Mouse (Mus musculus): Measurements from ENCODE around the gene Prkag2. TPM values are rescaled to one million over a fixed set of nuclear protein-coding genes. Genes with fewer than 3 reads are reported as not detected.

The Prkag2 gene
- polyA plus RNA-seq (2015; fragmentation: Nextera tagmentation; extraction: Ambion mirVana) = 52.2 and 52.3 TPM in 2 replicates

- Histone ChIP-seq H3K4me3 (replicated peaks) (peak within 1 kb of the TSS; percentile 66), H3K27ac (peak within 1 kb of the TSS; percentile 79), H3K4me1 (replicated peaks) (peaks cover 8% of the 10 kb centered on the region; the same call in 1 of the 2 replicates), H3K27me3 (replicated peaks) (peaks cover 9% of the 10 kb centered on the region), H3K36me3 (no peaks in the 10 kb centered on the region), H3K4me2 (replicated peaks) (peak within 1 kb of the TSS; percentile 99), H3K9me3 (no peaks in the 10 kb centered on the region), H3K9ac (peak within 1 kb of the TSS; percentile 62)
- ATAC-seq = peak; percentile 84
- under 1% methylated on average over 48 of the region's 50 CpGs for WGBS
Measured at GRCm38 (mm10) chr5:25100516-25101125, at the start of gene Prkag2. Gene Prkag2, minus strand, starts transcription at chr5:25100642.

DNA sequence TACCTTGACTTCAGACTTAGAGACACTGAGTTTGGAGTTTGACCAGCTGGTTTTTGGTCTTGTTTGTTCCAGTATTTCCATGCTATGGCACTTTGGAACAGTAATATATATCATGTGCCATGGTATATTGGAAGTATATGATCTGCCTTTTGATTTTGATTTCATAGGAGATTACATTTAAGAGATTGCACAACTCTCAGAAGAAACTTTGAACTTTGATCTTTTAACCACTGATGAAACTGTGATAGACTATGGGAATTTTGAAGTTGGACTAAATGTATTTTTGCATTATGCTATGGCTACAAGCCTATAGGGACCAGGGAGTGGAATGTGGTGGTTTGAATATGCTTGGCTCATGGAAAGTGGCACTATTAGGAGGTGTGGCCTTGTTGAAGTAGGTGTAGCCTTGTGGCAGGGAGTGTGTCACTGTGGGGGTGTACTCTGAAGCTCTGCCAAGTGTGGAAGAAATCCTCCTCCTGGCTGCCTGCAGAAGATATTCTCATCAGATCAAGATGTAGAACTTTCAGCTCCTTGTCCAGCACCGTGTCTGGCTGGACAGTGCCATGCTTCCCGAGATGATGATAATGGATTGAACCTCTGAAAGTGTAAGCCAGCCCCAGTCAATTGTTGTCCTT lies 49.0 kb upstream of the Prkag2 start:
- H3K27me3 ChIP-seq (replicated peaks) = no peaks in the 10 kb centered on the region
- no peak for ATAC-seq
- H3K27ac ChIP-seq = no peak overlapping the region
- WGBS = 78% methylated on average over 2 of the region's 2 CpGs
- H3K4me1 ChIP-seq (replicated peaks) = no peaks in the 10 kb centered on the region
- H3K4me2 ChIP-seq (replicated peaks) = no peak overlapping the region
- no peaks in the 10 kb centered on the region for H3K9me3 ChIP-seq
- no peak overlapping the region for H3K9ac ChIP-seq
- H3K4me3 ChIP-seq (replicated peaks) = no peak overlapping the region
- H3K36me3 ChIP-seq = no peaks in the 10 kb centered on the region

- no peaks in the 10 kb centered on the region for H3K9me3 ChIP-seq
Measured at GRCm38 (mm10) chr5:25146705-25147104, 46.3 kb upstream of the Prkag2 start.

GRCm38 (mm10) chr5:25127865-25128264 lies 27.4 kb upstream of the Prkag2 start:
- H3K4me1 ChIP-seq (replicated peaks) = no peaks in the 10 kb centered on the region
- no peak overlapping the region for H3K4me2 ChIP-seq (replicated peaks)
- H3K9ac ChIP-seq = no peak overlapping the region
- H3K27ac ChIP-seq = no peak overlapping the region
- H3K9me3 ChIP-seq = no peaks in the 10 kb centered on the region
- ATAC-seq = no peak
- H3K36me3 ChIP-seq = no peaks in the 10 kb centered on the region
- 86% methylated on average over 4 of the region's 4 CpGs for WGBS
- no peak overlapping the region for H3K4me3 ChIP-seq (replicated peaks)
- H3K27me3 ChIP-seq (replicated peaks) = no peaks in the 10 kb centered on the region

More at GRCm38 (mm10) chr5:25146705-25147104, 46.3 kb upstream of the Prkag2 start:
- WGBS = 63% methylated on average over 7 of the region's 7 CpGs
- no peak overlapping the region for H3K4me2 ChIP-seq (replicated peaks)
- peak; percentile 83 for ATAC-seq
- no peak overlapping the region for H3K4me3 ChIP-seq (replicated peaks)
- H3K9ac ChIP-seq = no peak overlapping the region
- H3K4me1 ChIP-seq (replicated peaks) = no peaks in the 10 kb centered on the region
- H3K27me3 ChIP-seq (replicated peaks) = no peaks in the 10 kb centered on the region
- no peaks in the 10 kb centered on the region for H3K36me3 ChIP-seq
- no peak overlapping the region for H3K27ac ChIP-seq

- H3K4me3 ChIP-seq (replicated peaks) = no peak overlapping the region
- no peaks in the 10 kb centered on the region for H3K4me1 ChIP-seq (replicated peaks)
- H3K9me3 ChIP-seq = no peaks in the 10 kb centered on the region
Measured at GRCm38 (mm10) chr5:25125884-25126560, 25.6 kb upstream of the Prkag2 start.

DNA sequence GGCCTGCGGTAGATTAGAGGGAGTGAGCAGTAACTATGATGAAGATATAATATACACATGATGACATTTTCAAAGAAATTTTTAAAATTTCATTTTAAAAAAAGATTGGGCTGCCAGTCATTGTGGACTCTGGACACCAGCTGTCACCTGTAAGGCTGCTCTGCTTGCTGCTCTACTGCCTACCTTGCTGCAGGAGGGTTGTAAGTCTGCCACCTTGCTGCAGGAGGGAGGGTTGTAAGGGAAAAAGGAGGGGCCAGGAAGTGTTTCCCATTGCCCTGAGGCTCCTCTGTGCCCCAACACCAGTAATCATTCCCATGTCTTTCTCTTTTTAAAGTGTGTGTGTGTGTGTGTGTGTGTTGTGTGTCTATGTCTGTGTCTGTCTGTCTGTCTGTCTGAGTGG lies 22.1 kb upstream of the Prkag2 start:
- Histone ChIP-seq H3K9me3 (no peaks in the 10 kb centered on the region), H3K9ac (no peak overlapping the region), H3K27ac (no peak overlapping the region), H3K4me3 (replicated peaks) (no peak overlapping the region), H3K4me2 (replicated peaks) (no peak overlapping the region), H3K27me3 (replicated peaks) (no peaks in the 10 kb centered on the region), H3K36me3 (no peaks in the 10 kb centered on the region), H3K4me1 (replicated peaks) (no peaks in the 10 kb centered on the region)
- 96% methylated on average over 1 of the region's 1 CpGs for WGBS
- peak; percentile 70; the same call in 1 of the 2 replicates for ATAC-seq

More at GRCm38 (mm10) chr5:25125884-25126560, 25.6 kb upstream of the Prkag2 start:
- WGBS = 78% methylated on average over 3 of the region's 3 CpGs
- H3K27me3 ChIP-seq (replicated peaks) = no peaks in the 10 kb centered on the region
- H3K4me2 ChIP-seq (replicated peaks) = no peak overlapping the region
- H3K9ac ChIP-seq = no peak overlapping the region
- H3K36me3 ChIP-seq = no peaks in the 10 kb centered on the region
- ATAC-seq = no peak
- H3K27ac ChIP-seq = no peak overlapping the region

- no peak overlapping the region for H3K4me3 ChIP-seq (replicated peaks)
- H3K36me3 ChIP-seq = no peaks in the 10 kb centered on the region
- no peaks in the 10 kb centered on the region for H3K4me1 ChIP-seq (replicated peaks)
- H3K27me3 ChIP-seq (replicated peaks) = no peaks in the 10 kb centered on the region
- no peak overlapping the region for H3K9ac ChIP-seq
- H3K27ac ChIP-seq = no peak overlapping the region
- ATAC-seq = no peak
- WGBS = 82% methylated on average over 5 of the region's 5 CpGs
- H3K4me2 ChIP-seq (replicated peaks) = no peak overlapping the region
- H3K9me3 ChIP-seq = no peaks in the 10 kb centered on the region
Measured at GRCm38 (mm10) chr5:25119148-25119547, 18.7 kb upstream of the Prkag2 start.

DNA sequence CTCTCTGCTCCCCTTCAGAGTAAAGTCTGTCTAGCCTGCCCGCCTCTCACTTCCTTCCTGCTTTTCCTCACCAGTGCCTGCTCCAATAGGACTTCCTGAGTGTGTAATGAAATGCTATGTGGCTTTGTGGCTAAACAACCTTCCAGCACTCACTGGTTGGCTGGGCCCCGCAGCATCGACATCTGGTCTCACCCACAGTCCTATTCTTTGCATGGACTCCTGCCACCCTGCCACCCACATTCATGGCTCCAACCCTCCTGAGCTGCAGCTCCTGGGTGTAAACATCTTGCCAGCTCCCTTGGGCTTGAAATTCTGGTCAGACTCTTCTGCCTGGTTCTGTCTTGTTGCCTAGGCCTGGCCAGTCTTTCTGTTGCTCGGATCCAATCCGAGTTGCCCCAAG lies 15.6 kb upstream of the Prkag2 start:
- WGBS = 80% methylated on average over 5 of the region's 5 CpGs
- H3K4me3 ChIP-seq (replicated peaks) = no peak overlapping the region

GRCm38 (mm10) chr5:25115216-25115615 lies 14.8 kb upstream of the Prkag2 start:
- no peak overlapping the region for H3K27ac ChIP-seq

More for the DNA sequence above, 15.6 kb upstream of the Prkag2 start:
- Histone ChIP-seq H3K9me3 (no peaks in the 10 kb centered on the region), H3K27me3 (replicated peaks) (no peaks in the 10 kb centered on the region), H3K4me2 (replicated peaks) (no peak overlapping the region), H3K36me3 (no peaks in the 10 kb centered on the region), H3K9ac (no peak overlapping the region), H3K4me1 (replicated peaks) (no peaks in the 10 kb centered on the region), H3K27ac (no peak overlapping the region)
- ATAC-seq = no peak

GRCm38 (mm10) chr5:25114110-25114509 lies 13.7 kb upstream of the Prkag2 start:
- Histone ChIP-seq H3K4me3 (replicated peaks) (no peak overlapping the region), H3K4me1 (replicated peaks) (no peaks in the 10 kb centered on the region), H3K27me3 (replicated peaks) (no peaks in the 10 kb centered on the region), H3K9me3 (no peaks in the 10 kb centered on the region), H3K36me3 (no peaks in the 10 kb centered on the region), H3K27ac (no peak overlapping the region), H3K9ac (no peak overlapping the region), H3K4me2 (replicated peaks) (no peak overlapping the region)
- ATAC-seq = no peak

More at GRCm38 (mm10) chr5:25115216-25115615, 14.8 kb upstream of the Prkag2 start:
- no peak overlapping the region for H3K4me2 ChIP-seq (replicated peaks)
- H3K4me3 ChIP-seq (replicated peaks) = no peak overlapping the region
- H3K9ac ChIP-seq = no peak overlapping the region
- H3K4me1 ChIP-seq (replicated peaks) = no peaks in the 10 kb centered on the region
- no peaks in the 10 kb centered on the region for H3K36me3 ChIP-seq
- H3K27me3 ChIP-seq (replicated peaks) = no peaks in the 10 kb centered on the region
- 62% methylated on average over 5 of the region's 5 CpGs for WGBS
- ATAC-seq = no peak
- no peaks in the 10 kb centered on the region for H3K9me3 ChIP-seq

DNA sequence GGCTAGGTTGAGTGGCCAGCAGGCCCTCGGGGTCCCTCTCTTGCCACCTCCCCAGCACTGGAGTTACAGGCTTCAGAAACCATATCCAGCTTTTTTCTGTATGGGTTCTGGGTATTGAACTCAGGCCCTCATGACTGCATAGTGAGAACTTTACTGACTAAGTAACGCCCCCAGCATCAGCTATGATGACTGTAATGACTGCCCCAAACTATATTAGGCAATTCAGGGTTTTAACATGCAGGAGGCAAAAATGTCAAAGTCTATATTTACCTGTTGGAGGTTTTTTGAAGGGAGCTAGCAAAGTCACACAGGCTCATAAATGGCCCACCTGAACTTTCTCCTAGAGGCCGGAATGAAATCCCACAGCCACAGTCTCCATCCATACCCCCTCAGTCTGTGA lies 9.9 kb upstream of the Prkag2 start:
- H3K27me3 ChIP-seq (replicated peaks) = no peaks in the 10 kb centered on the region
- 77% methylated on average over 3 of the region's 3 CpGs for WGBS
- H3K4me1 ChIP-seq (replicated peaks) = no peaks in the 10 kb centered on the region
- H3K9ac ChIP-seq = no peak overlapping the region
- no peak overlapping the region for H3K4me2 ChIP-seq (replicated peaks)
- H3K36me3 ChIP-seq = no peaks in the 10 kb centered on the region
- no peak overlapping the region for H3K27ac ChIP-seq
- H3K4me3 ChIP-seq (replicated peaks) = no peak overlapping the region
- H3K9me3 ChIP-seq = no peaks in the 10 kb centered on the region
- ATAC-seq = no peak

DNA sequence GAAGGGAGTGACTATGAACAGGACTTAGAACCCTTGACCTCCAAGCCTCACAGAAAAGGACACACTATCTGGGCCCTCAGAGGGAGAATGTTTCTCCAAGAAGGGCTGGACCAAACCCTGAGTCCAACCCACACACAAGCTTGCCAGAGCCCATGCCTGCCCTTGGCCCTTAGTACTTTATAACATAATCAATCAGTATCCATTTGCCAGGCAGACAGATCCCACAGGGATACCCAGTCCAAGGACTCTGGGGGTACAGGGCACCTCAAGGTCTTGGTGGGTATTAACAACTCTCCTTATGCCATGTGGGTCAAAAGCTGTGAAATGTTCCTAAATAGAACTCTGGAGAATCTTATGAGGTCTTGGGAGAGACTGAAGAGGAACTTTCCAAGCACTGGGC lies 5.3 kb upstream of the Prkag2 start:
- no peak overlapping the region for H3K9ac ChIP-seq
- no peak overlapping the region for H3K4me3 ChIP-seq (replicated peaks)
- no peaks in the 10 kb centered on the region for H3K27me3 ChIP-seq (replicated peaks)
- H3K9me3 ChIP-seq = no peaks in the 10 kb centered on the region
- no peak overlapping the region for H3K27ac ChIP-seq
- ATAC-seq = no peak
- no peak overlapping the region for H3K4me2 ChIP-seq (replicated peaks)
- H3K4me1 ChIP-seq (replicated peaks) = 0 out of 2 replicates have a peak, but pooled peaks cover 3% of the 10 kb centered on the region
- H3K36me3 ChIP-seq = no peaks in the 10 kb centered on the region
